Mouse (Mus musculus) small intestine, adult 2 months (tissue): ENCODE results near the gene Cysrt1.

ENCODE experiments used
- CTCF ChIP-seq: fragments of 200-500 bp; IDR thresholded peaks from 2 replicates; pipeline ENCODE4 v1.5.1; 2012; ENCODE audit warnings: low read depth, mild to moderate bottlenecking, control low read depth, inconsistent platforms, low read length, moderate library complexity, mixed read lengths; ENCODE audit not compliant: insufficient replicate concordance, insufficient read length; ENCODE audit errors: extremely low read depth
- POLR2A ChIP-seq: fragments of 200-500 bp; IDR thresholded peaks from 2 replicates; pipeline ENCODE4 v1.6.1; 2012; ENCODE audit warnings: low read depth, mild to moderate bottlenecking, control low read depth, inconsistent platforms, low read length, moderate library complexity

DNA sequence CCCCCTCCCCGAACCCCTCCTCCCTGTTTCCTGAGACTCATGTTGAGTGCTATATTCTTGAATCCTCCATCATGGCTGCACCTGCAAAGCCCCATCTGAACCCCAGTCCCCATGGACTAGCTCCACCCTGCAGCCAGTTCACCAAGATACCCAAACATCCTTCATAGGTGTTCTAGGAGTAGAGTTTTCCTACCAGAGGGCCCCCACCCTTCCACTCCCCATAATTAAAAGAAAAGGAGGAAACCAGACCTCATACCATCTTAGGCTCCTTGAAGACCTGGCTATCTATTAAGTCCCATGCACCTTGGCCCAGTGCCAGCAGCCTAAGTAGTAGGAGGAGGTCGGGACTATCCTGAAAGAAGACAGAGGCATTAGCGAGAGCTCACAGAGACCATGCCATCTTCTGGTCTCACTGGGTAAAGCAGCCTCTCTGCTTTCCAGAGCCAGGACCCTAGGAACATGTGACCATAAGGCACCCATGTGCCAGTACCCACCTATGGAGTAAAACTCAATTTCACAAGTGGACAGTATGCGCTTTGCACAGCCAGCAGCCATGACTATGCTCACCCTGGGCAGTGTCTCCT is 38.5 kb downstream of the Cysrt1 start:
- TF ChIP-seq POLR2A = no peak
- TF ChIP-seq CTCF = peak; percentile 16; the same call in 1 of the 2 replicates
